Mouse (Mus musculus): ENCODE data around the gene Cenph.

DNA sequence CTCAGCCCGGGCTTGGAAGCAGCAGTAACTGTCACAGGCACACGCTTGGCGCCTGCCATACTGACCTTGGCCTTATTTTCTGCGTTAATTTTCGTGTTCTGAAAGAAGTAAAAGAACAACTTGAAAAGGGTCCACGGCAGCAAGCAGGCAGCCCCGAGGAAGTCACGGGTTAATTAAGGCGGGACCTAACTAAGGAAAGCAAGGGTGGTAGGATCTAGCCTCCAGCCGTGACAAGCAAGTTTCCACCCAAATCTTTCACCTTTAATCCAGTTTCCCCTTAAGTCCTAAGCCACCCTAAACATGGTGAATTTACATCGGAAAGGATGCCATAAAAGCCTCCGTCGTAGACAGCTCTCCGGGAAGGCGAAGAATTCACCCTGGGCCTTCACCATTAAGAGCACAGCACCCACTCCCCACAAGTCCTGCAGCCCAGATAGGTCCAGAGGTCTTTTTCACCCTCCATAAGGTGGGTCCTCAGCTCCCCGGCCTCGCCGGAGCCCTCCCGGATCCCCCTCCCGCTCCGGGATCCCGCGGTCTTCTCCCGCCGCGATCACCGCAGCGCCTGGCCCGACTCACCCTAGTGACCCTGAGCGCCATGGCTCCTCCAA, 10.2 kb upstream of the Cenph start:
- TF ChIP-seq CTCF (IDR thresholded peaks at IDR 0.05; ENCODE audit: control insufficient read depth, insufficient read depth, insufficient replicate concordance, low read depth, low read length) (no peak), POLR2A (IDR thresholded peaks at IDR 0.05; ENCODE audit: control insufficient read depth, low read depth, low read length) (no peak)

Measured in testis, adult 2 months (tissue).